Comparison of ENCODE assay signal across 10 mouse cellular contexts in the genomic region with DNA sequence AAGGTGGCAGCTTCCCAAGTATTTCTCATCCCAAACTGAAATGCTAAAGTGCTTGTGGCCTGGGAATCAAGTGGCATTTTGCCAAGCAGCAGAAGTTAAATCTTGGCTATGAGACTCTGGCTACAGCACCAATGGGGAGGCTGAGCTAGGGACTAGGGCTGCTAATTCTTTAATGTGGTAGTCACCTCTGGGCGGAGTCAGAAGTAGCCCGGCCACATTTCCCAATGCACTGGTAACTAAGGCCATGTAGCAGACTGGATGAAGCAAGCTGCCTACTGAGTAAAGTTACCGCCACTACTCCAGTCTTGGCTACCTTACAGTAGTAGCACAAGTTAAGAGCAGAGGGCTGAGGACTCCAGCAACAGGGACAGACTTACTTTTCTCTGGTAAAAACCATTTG. TPM values are rescaled to one million over a fixed set of nuclear protein-coding genes. Genes with fewer than 3 reads are reported as not detected.
DNase-seq lines count a peak whose midpoint lies in the region; ATAC-seq lines count a peak whose summit lies in the region.
"Had no signal": no experiment of that assay in that cellular context is flagged by ENCODE, and none has a peak within 500 bp of the region (broad histone marks: within the 10 kb centered on the region; RNA-seq: fewer than 3 reads in every experiment).

No protein-coding gene starts in this region.

- H3K4me2 ChIP-seq in kidney, embryonic 14.5 days (replicated peaks; ENCODE audit: low read depth, low read length), result no peak overlapping the region
- H3K4me2 ChIP-seq in heart, embryonic 14.5 days (ENCODE audit: low read length), result peak overlapping the region; percentile 67
- peak overlapping the region; percentile 4; the same call in 1 of the 2 replicates for H3K4me2 ChIP-seq in lung, embryonic 15.5 days
- no peak overlapping the region for H3K4me2 ChIP-seq in midbrain, embryonic 15.5 days
- H3K4me2 ChIP-seq: forebrain, embryonic 13.5 days had no signal

- H3K4me3 ChIP-seq in kidney, embryonic 14.5 days (ENCODE audit: low read length), result no peak overlapping the region
- H3K4me3 ChIP-seq in heart, embryonic 14.5 days (ENCODE audit: control insufficient read depth in 1 of 2, insufficient read depth in 1 of 2, low read depth in 1 of 2, low read length in 2 of 2), result peak overlapping the region; percentile 1 to 36; a peak in 3 of 4 replicates
- H3K4me3 ChIP-seq in lung, embryonic 15.5 days, result no peak overlapping the region
- H3K4me3 ChIP-seq in midbrain, embryonic 15.5 days, result no peak overlapping the region
- H3K4me3 ChIP-seq: forebrain, embryonic 13.5 days; megakaryocyte, embryonic 14.5 days had no signal

- peaks cover 23% of the 10 kb centered on the region for H3K4me1 ChIP-seq in kidney, embryonic 14.5 days (ENCODE audit: control insufficient read depth, insufficient read depth, low read length)
- peaks cover 44 to 71% of the 10 kb centered on the region in 2 experiments for H3K4me1 ChIP-seq in heart, embryonic 14.5 days (ENCODE audit: control insufficient read depth in 2 of 2, insufficient read depth in 2 of 2, low read length in 2 of 2)
- H3K4me1 ChIP-seq in lung, embryonic 15.5 days, result peaks cover 58% of the 10 kb centered on the region
- H3K4me1 ChIP-seq in midbrain, embryonic 15.5 days, result peaks cover 13% of the 10 kb centered on the region; the same call in 1 of the 2 replicates

- H3K9me3 ChIP-seq in kidney, embryonic 14.5 days (ENCODE audit: control insufficient read depth, low read length), result no peaks in the 10 kb centered on the region
- no peaks in the 10 kb centered on the region for H3K9me3 ChIP-seq in heart, embryonic 14.5 days (ENCODE audit: control insufficient read depth, low read length)
- H3K9me3 ChIP-seq in lung, embryonic 15.5 days, result no peaks in the 10 kb centered on the region
- no peaks in the 10 kb centered on the region for H3K9me3 ChIP-seq in midbrain, embryonic 15.5 days
- H3K9me3 ChIP-seq: forebrain, embryonic 13.5 days; megakaryocyte, embryonic 14.5 days had no signal

- ATAC-seq in kidney, embryonic 14.5 days (ENCODE audit: low FRiP score, low TSS enrichment), result no peak
- no peak for ATAC-seq in heart, embryonic 14.5 days (ENCODE audit: insufficient number of reproducible peaks, insufficient read depth, low FRiP score, low read depth)
- ATAC-seq in lung, embryonic 15.5 days (ENCODE audit: borderline replicate concordance, extremely low read depth, low FRiP score, low TSS enrichment), result no peak
- ATAC-seq in midbrain, embryonic 15.5 days (replicated peaks), result no peak
- ATAC-seq: forebrain, embryonic 13.5 days had no signal

- H3K36me3 ChIP-seq in kidney, embryonic 14.5 days (ENCODE audit: control insufficient read depth, insufficient read depth, low read length), result peaks cover 4% of the 10 kb centered on the region; the same call in 1 of the 2 replicates
- peaks cover 15% of the 10 kb centered on the region for H3K36me3 ChIP-seq in heart, embryonic 14.5 days (ENCODE audit: control insufficient read depth, insufficient read depth, low read length)
- H3K36me3 ChIP-seq in lung, embryonic 15.5 days, result no peaks in the 10 kb centered on the region
- H3K36me3 ChIP-seq in midbrain, embryonic 15.5 days (replicated peaks), result no peaks in the 10 kb centered on the region

- H3K27me3 ChIP-seq in kidney, embryonic 14.5 days (ENCODE audit: control insufficient read depth, insufficient read depth, low read length), result no peaks in the 10 kb centered on the region
- H3K27me3 ChIP-seq in heart, embryonic 14.5 days (ENCODE audit: control insufficient read depth, insufficient read depth, low read length), result no peaks in the 10 kb centered on the region
- no peaks in the 10 kb centered on the region for H3K27me3 ChIP-seq in lung, embryonic 15.5 days
- H3K27me3 ChIP-seq in midbrain, embryonic 15.5 days (replicated peaks), result no peaks in the 10 kb centered on the region
- H3K27me3 ChIP-seq: forebrain, embryonic 13.5 days had no signal

- WGBS in kidney, embryonic 14.5 days, result 85% methylated on average over 3 of the region's 3 CpGs
- 42% methylated on average over 3 of the region's 3 CpGs for WGBS in heart, embryonic 14.5 days
- WGBS in lung, embryonic 15.5 days, result 53% methylated on average over 3 of the region's 3 CpGs
- 92% methylated on average over 3 of the region's 3 CpGs for WGBS in midbrain, embryonic 15.5 days

- H3K9ac ChIP-seq in kidney, embryonic 14.5 days (ENCODE audit: low read depth, low read length), result no peak overlapping the region
- H3K9ac ChIP-seq in heart, embryonic 14.5 days (ENCODE audit: low read length), result peak overlapping the region; percentile 73
- no peak overlapping the region for H3K9ac ChIP-seq in lung, embryonic 15.5 days
- no peak overlapping the region for H3K9ac ChIP-seq in midbrain, embryonic 15.5 days
- H3K9ac ChIP-seq: forebrain, embryonic 13.5 days had no signal

- H3K27ac ChIP-seq in kidney, embryonic 14.5 days (ENCODE audit: low read depth, low read length), result no peak overlapping the region
- H3K27ac ChIP-seq in heart, embryonic 14.5 days (replicated peaks in 1 of 2; ENCODE audit: control insufficient read depth in 1 of 2, insufficient read depth in 1 of 2, low read depth in 2 of 2, low read length in 2 of 2), result peak overlapping the region; percentile 69 to 91
- peak overlapping the region; percentile 59 for H3K27ac ChIP-seq in lung, embryonic 15.5 days
- no peak overlapping the region for H3K27ac ChIP-seq in midbrain, embryonic 15.5 days
- H3K27ac ChIP-seq: forebrain, embryonic 13.5 days had no signal

- DNase-seq in kidney, adult 18-20 months, result peak; percentile 38
- peak; percentile 63 for DNase-seq in adipocyte (ENCODE audit: low spot score)
- DNase-seq in layer of hippocampus, postnatal 14 days (ENCODE audit: low spot score in 2 of 2), result no peak
- DNase-seq in cerebellum, adult 8-10 months, result no peak

RNA-seq across cellular contexts. Expression of a gene that starts 12.7 kb away (rescaled TPM):
- polyA plus RNA-seq in kidney, embryonic 14.5 days (2014; fragmentation: Nextera tagmentation; extraction: Ambion mirVana), result 13.1 and 26.5 TPM in 2 replicates
- polyA plus RNA-seq in heart, embryonic 14.5 days (2014; fragmentation: Nextera tagmentation; extraction: Ambion mirVana), result 44.4 and 47.6 TPM in 2 replicates
- polyA plus RNA-seq in lung, embryonic 15.5 days (2015; fragmentation: Nextera tagmentation; extraction: Ambion mirVana), result 20.2 and 22.2 TPM in 2 replicates
- 10 to 100 TPM; 19.2 to 21.1 TPM for total RNA-seq in layer of hippocampus, postnatal 14 days (2021)
- polyA plus RNA-seq in midbrain, embryonic 15.5 days (2015; fragmentation: Nextera tagmentation; extraction: Ambion mirVana), result 8.6 and 9.3 TPM in 2 replicates

Comparison
In these comparisons a context has a peak if more than half of its experiments do, and no peak if none do; other contexts are left out.
1. DNase-seq: peak in kidney, adult 18-20 months (single experiment) and adipocyte (single experiment); none in layer of hippocampus, postnatal 14 days (0 of 2) and cerebellum, adult 8-10 months (single experiment).
2. H3K27ac ChIP-seq: peak in heart, embryonic 14.5 days (2 of 2) and lung, embryonic 15.5 days (single experiment); none in kidney, embryonic 14.5 days (single experiment) and midbrain, embryonic 15.5 days (single experiment).
3. H3K4me2 ChIP-seq: peak in heart, embryonic 14.5 days (single experiment) and lung, embryonic 15.5 days (single experiment); none in kidney, embryonic 14.5 days (single experiment) and midbrain, embryonic 15.5 days (single experiment).
4. H3K4me3 ChIP-seq: peak in heart, embryonic 14.5 days (2 of 2); none in kidney, embryonic 14.5 days (single experiment), lung, embryonic 15.5 days (single experiment) and midbrain, embryonic 15.5 days (single experiment).